Mouse (Mus musculus): ENCODE data around the gene Add3.

DNA sequence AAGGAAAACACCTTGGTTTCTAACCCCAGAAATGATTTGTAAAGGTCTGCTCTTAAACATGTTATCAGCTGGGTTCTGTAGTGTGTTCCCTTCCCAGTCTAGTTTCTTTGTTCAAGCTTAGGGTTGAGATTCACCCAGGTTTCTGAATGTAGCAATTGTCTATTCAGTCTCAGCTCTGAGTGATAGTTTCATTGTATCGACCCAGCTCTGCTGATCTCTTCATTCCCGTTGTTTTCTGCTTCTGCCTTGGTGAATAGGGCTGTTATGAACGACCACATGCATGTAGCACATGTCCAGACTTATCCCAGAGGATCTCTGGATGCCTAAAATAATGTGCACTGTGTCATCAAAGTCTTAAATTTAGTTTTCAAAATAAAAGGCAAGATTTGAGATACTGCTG lies 19.8 kb upstream of the Add3 start:
- TF ChIP-seq CTCF (conservative IDR thresholded peaks at IDR 0.05 in 1 of 2, IDR thresholded peaks at IDR 0.05 in 1 of 2; ENCODE audit: low read depth in 2 of 2, low read length in 2 of 2) (no peak), MAX (IDR thresholded peaks at IDR 0.05; ENCODE audit: low read length) (no peak), POLR2A (IDR thresholded peaks at IDR 0.05; ENCODE audit: low read depth, low read length) (no peak), TCF12 (IDR thresholded peaks at IDR 0.05; ENCODE audit: low read depth, low read length) (no peak), PAX5 (IDR thresholded peaks at IDR 0.05; ENCODE audit: low read length) (no peak), CHD1 (IDR thresholded peaks at IDR 0.05; ENCODE audit: low read depth, low read length) (no peak), SIN3A (IDR thresholded peaks at IDR 0.05; ENCODE audit: low read length) (no peak), ZKSCAN1 (IDR thresholded peaks at IDR 0.05; ENCODE audit: borderline replicate concordance, low read depth, low read length) (no peak)
